ENCODE assay signal across 10 mouse cellular contexts in genomic region chr6:87532953-87533710, GRCm38 (mm10). TPM values are rescaled to one million over a fixed set of nuclear protein-coding genes. Genes with fewer than 3 reads are reported as not detected.
A peak's percentile ranks its signal among the peaks of the same experiment; 100 is the strongest.
DNase-seq lines count a peak whose midpoint lies in the region; ATAC-seq lines count a peak whose summit lies in the region.
"Had no signal": no experiment of that assay in that cellular context is flagged by ENCODE, and none has a peak within 500 bp of the region (broad histone marks: within the 10 kb centered on the region; RNA-seq: fewer than 3 reads in every experiment).

TSS of gene Arhgap25 (minus strand) at chr6:87533259.

- no peak within 1 kb of the TSS for H3K27ac ChIP-seq in midbrain, embryonic 11.5 days (ENCODE audit: low read depth, low read length)
- H3K27ac ChIP-seq: lung, embryonic 15.5 days had no signal

- H3K9ac ChIP-seq in midbrain, embryonic 11.5 days (ENCODE audit: low read length): no peak within 1 kb of the TSS
- H3K9ac ChIP-seq: lung, embryonic 15.5 days had no signal

- H3K36me3 ChIP-seq in midbrain, embryonic 11.5 days (ENCODE audit: control insufficient read depth, insufficient read depth, low read length): no peaks in the 10 kb centered on the region
- H3K36me3 ChIP-seq: lung, embryonic 15.5 days had no signal

- no peaks in the 10 kb centered on the region for H3K27me3 ChIP-seq in midbrain, embryonic 11.5 days (ENCODE audit: control insufficient read depth, insufficient read depth, low read length)
- H3K27me3 ChIP-seq: lung, embryonic 15.5 days had no signal

- H3K9me3 ChIP-seq in midbrain, embryonic 11.5 days (ENCODE audit: control insufficient read depth, low read length): no peaks in the 10 kb centered on the region
- H3K9me3 ChIP-seq: lung, embryonic 15.5 days had no signal

- 0 out of 2 replicates have a peak, but pooled peaks cover 2% of the 10 kb centered on the region for H3K4me1 ChIP-seq in midbrain, embryonic 11.5 days (ENCODE audit: control insufficient read depth, insufficient read depth, low read length)

- H3K4me3 ChIP-seq in midbrain, embryonic 11.5 days (ENCODE audit: low read depth, low read length): no peak within 1 kb of the TSS
- H3K4me3 ChIP-seq: lung, embryonic 15.5 days had no signal

- peak; percentile 42 for ATAC-seq in inflammation-experienced regulatory T-cells, adult 6 months
- no peak for ATAC-seq in midbrain, embryonic 11.5 days (ENCODE audit: low FRiP score)

- no peak within 1 kb of the TSS for H3K4me2 ChIP-seq in midbrain, embryonic 11.5 days
- H3K4me2 ChIP-seq: lung, embryonic 15.5 days had no signal

- 77% methylated on average over 14 of the region's 14 CpGs for WGBS in midbrain, embryonic 11.5 days

- DNase-seq in cerebellum, adult 8-10 months: peak; percentile 1
- DNase-seq in cerebellum, adult 11 months: no peak
- peak; percentile 93 for DNase-seq in A20 (ENCODE audit: low read depth, low spot score)
- DNase-seq in lung, postnatal 36 days: peak; percentile 53
- DNase-seq in thymus, postnatal 25 days: peak; percentile 81
- DNase-seq in gastrocnemius, postnatal 10 days: no peak
- no peak for DNase-seq in midbrain, embryonic 11.5 days (ENCODE audit: low spot score, missing footprints)

RNA-seq across cellular contexts. Expression of gene Arhgap25, which starts in this region (rescaled TPM):
- 100 to 1,000 TPM in 2 of 3 experiments, 10 to 100 TPM in 1; 77.8 to 111 (median 105) TPM for polyA plus RNA-seq in inflammation-experienced regulatory T-cells, adult 6 months (2017; shearing (Covaris generic))
- 1 to 10 TPM; 3.0 to 3.3 TPM for total RNA-seq in gastrocnemius, postnatal 10 days (2021)
- polyA plus RNA-seq in midbrain, embryonic 11.5 days (2014; fragmentation: Nextera tagmentation; extraction: Ambion mirVana): 1.7 and 2.3 TPM in 2 replicates
- polyA plus RNA-seq: C2C12 had no signal

Comparison
In these comparisons a context has a peak if more than half of its experiments do, and no peak if none do; other contexts are left out.
1. RNA of gene Arhgap25 (polyA plus RNA-seq): 77.8 to 111 TPM in inflammation-experienced regulatory T-cells, adult 6 months; 1.7 to 2.3 TPM in midbrain, embryonic 11.5 days; every median in the first group is over 10 times any median in the second.
2. DNase-seq: peak in cerebellum, adult 8-10 months (single experiment), A20 (single experiment), lung, postnatal 36 days (single experiment) and thymus, postnatal 25 days (single experiment); none in cerebellum, adult 11 months (single experiment), gastrocnemius, postnatal 10 days (single experiment) and midbrain, embryonic 11.5 days (single experiment).